Mouse (Mus musculus) thymus, postnatal 10 days (tissue): ENCODE results near the gene R3hcc1l.

Experiments
- DNase-seq, 2 experiments: peaks; one replicate each; pipeline ENCODE4 v3.0.0; 2021; ENCODE audit warnings: low spot score in 2 of 2

The R3hcc1l gene

GRCm38 (mm10) chr19:42600591-42600990 lies 82.0 kb downstream of the R3hcc1l start:
- no peak for DNase-seq

- no peak for DNase-seq
These were observed 82.9 kb downstream of the R3hcc1l start for GRCm38 (mm10) chr19:42601445-42601844.

- no peak for DNase-seq
These were observed 83.5 kb downstream of the R3hcc1l start for GRCm38 (mm10) chr19:42602041-42602440.

DNA sequence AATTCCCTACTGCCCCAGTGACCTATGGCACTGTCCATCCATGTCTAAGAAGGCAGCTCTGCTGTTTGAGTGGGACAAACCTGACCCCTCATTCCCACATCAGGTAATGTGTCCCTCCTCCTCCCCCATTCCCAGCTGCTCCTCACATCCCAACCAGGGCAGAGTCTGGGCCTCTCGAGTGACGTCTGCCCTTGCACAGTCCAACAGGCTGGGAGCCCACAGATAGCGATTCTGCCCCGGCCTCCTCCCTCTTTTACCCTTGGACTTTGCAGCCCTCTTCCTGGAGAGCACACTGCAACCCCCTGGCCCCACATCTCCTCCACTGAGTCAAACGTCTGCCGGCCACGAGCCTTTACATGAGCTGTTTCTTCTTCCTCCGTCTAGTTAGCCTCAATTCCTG lies 84.0 kb downstream of the R3hcc1l start:
- DNase-seq, result no peak

DNA sequence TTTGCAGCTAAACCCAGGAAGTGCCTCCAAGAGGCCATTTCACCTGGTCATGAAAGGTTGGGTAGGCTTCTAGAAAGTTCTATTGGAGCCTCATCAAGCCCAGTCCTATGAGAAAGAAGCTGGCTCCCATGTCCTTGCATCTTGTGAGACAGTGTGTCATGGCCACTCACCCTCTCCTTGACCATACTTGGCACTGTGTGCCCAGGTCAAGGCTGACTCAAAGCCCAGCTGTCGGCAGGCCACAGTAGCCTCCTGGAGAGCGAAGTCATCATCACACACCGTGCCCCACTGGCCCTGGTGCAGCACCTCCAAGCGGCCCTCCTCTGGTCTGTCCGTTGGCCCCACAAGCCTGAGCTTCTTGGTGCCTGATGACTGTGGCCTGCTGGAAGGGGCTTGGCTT lies 89.5 kb downstream of the R3hcc1l start:
- DNase-seq, result no peak

GRCm38 (mm10) chr19:42609716-42610115 lies 91.2 kb downstream of the R3hcc1l start:
- no peak for DNase-seq

DNA sequence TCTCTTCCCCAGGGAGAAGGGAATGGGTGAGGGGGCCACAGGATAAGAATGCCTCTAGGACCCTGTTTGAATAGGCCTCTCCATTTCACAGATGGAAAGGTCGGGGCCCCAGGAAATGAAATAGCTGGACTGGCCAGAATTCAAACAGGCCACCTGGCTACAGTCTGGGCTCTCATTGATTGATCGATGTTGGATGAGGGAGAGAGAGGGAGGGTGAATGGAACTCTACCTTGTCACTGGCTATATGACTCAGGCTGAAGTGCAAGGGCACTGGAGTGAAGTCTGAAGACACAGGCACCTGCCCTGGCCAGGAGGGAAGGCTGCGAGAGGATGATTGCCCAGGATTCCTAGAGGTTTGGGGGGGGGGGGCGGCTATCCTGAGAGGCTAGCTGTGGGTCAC lies 93.2 kb downstream of the R3hcc1l start:
- DNase-seq, result no peak

- no peak for DNase-seq
These were observed 94.1 kb downstream of the R3hcc1l start, which contains the start of gene Loxl4 for GRCm38 (mm10) chr19:42612654-42613053. Gene Loxl4 (minus strand): TSS chr19:42612813.

DNA sequence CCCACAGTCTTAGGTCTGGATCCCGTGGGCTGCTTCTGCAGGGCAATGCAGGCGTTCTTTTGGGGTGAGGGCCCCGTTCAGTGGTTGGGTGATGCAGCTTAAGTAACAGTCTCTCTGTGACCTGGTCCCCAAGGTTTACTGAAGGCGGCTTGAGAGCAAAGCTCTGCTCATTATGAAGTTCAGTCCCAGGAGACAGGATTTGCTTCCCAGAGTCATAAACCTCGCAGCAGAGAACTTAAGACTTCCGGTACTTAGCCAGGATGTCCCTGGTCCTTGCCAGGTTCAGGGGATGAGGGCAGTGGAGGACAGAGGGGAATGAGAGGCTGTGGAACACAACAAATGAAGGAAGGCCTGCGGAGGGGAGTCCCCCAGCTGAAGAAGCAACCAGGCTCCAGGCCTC lies 94.6 kb downstream of the R3hcc1l start:
- no peak for DNase-seq

DNA sequence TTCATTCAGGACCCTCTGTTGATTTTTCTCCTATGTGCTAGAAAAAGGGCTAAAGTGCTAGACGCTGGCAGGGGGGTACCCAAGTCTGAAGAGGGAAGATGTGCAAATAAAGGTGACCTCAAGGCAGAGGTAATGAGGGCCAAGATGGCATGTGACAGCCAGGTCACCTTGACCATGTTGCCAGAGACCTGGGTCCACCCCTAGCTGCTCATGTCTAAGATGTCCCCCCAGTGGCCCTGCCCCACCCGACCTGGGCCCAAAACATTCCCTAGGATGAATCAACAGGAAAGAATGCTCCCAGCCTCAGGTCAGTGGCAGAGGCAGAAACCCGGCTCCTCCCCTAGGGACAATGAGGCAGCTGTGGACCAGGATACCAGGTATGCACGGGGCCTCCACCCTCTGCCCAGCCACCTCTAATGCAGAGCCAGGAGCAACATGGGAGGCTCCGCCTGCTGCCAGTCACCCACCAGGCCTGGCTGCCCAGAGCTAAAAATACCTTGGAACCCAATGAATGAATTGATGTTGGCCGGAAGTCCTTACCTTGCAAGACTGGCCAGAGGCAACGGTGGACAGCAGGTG lies 95.2 kb downstream of the R3hcc1l start:
- DNase-seq, result no peak

DNA sequence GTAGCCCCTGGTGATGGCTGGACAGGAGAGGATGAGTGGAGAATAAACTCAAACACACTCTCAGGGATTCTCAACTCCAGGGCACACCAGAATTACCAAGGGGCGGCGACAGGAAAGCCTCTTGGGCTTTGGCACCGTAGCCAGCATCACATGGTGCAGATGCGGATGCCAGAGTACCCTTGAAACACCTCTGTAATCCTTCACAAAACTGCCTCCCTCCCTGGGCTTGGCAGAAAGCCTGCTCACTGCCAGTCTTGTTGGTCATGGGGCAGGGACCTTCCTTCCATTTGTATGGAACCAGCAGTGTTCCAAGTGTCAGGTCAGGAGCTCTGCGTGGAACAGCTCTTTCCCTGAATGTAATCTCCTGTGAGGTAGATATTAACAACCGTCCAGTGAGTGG lies 109.5 kb downstream of the R3hcc1l start:
- no peak for DNase-seq

DNA sequence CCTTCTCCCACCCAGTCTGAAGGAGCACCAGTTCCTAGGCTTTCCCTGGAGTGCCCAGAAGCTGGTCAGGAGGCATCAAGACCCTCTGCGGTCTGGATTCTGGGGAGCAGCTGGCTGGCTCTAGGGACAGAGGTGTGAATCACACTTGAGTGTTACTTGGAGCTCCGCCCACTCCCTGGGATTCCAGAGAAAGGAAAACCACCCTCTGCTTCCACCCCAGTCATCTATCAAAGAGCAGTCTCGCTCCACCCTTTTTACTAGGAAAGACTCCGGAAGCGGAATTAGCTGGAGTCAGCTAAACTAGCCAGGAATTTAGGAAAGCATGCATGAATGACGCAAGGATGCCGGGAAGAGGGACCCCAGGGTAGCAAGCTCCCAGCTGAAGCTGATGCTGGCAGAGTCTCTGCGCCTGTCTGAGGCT lies 113.0 kb downstream of the R3hcc1l start:
- no peak for DNase-seq

GRCm38 (mm10) chr19:42632301-42632700 lies 113.7 kb downstream of the R3hcc1l start:
- DNase-seq, result no peak

GRCm38 (mm10) chr19:42633650-42634049 lies 115.1 kb downstream of the R3hcc1l start:
- no peak for DNase-seq

DNA sequence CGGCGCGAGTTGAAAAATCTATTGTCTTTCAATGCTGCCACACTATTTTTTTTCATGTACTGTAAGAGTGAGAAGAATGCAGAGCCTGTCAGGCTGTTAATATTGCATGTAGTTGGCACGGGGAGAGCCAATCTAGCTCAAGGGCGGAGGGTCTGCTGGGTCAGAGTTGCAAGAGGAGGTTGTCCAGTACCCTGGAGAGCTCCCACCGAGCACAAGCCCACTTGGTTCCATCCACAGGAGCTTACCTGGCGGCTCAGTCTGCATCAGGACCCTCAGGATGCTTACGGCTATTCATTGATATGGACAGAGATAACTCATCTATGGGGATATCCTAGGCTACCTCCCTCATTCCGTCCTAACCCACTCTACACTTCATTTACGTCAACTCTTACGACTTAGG lies 118.1 kb downstream of the R3hcc1l start:
- no peak for DNase-seq

- DNase-seq, result no peak
These were observed 120.3 kb downstream of the R3hcc1l start for GRCm38 (mm10) chr19:42638604-42639481.

GRCm38 (mm10) chr19:42639544-42639943 lies 121.0 kb downstream of the R3hcc1l start:
- no peak for DNase-seq

- no peak for DNase-seq
These were observed 121.7 kb downstream of the R3hcc1l start for GRCm38 (mm10) chr19:42640211-42640610.
